In genomic region chr3:70035593-70035992, GRCm38 (mm10) we compare ENCODE assay signal across 12 mouse cellular contexts. TPM values are rescaled to one million over a fixed set of nuclear protein-coding genes. Genes with fewer than 3 reads are reported as not detected.
DNase-seq lines count a peak whose midpoint lies in the region; ATAC-seq and TF ChIP-seq lines count a peak whose summit lies in the region.
"Had no signal": no experiment of that assay in that cellular context is flagged by ENCODE, and none has a peak within 500 bp of the region (broad histone marks: within the 10 kb centered on the region; RNA-seq: fewer than 3 reads in every experiment).

No protein-coding gene starts in this region.

- H3K9ac ChIP-seq in kidney, postnatal 0 days (ENCODE audit: low read depth, low read length), result no peak overlapping the region
- H3K9ac ChIP-seq in kidney, embryonic 16.5 days (replicated peaks; ENCODE audit: low read length), result no peak overlapping the region
- no peak overlapping the region for H3K9ac ChIP-seq in midbrain, embryonic 13.5 days (replicated peaks)
- H3K9ac ChIP-seq: forebrain, embryonic 12.5 days; limb, embryonic 15.5 days had no signal

- H3K4me2 ChIP-seq in kidney, postnatal 0 days (ENCODE audit: low read length), result no peak overlapping the region
- no peak overlapping the region for H3K4me2 ChIP-seq in kidney, embryonic 16.5 days (replicated peaks; ENCODE audit: low read depth, low read length)
- no peak overlapping the region for H3K4me2 ChIP-seq in midbrain, embryonic 13.5 days (replicated peaks)
- H3K4me2 ChIP-seq: forebrain, embryonic 12.5 days; limb, embryonic 15.5 days had no signal

- no peaks in the 10 kb centered on the region for H3K9me3 ChIP-seq in kidney, postnatal 0 days (replicated peaks; ENCODE audit: low read length)
- no peaks in the 10 kb centered on the region for H3K9me3 ChIP-seq in kidney, embryonic 16.5 days (ENCODE audit: low read length)
- no peaks in the 10 kb centered on the region for H3K9me3 ChIP-seq in midbrain, embryonic 13.5 days
- H3K9me3 ChIP-seq: forebrain, embryonic 12.5 days; limb, embryonic 15.5 days had no signal

- peak; percentile 41 for DNase-seq in kidney, postnatal 0 days (ENCODE audit: low spot score)
- peak; percentile 50 for DNase-seq in brain, embryonic 14.5 days (ENCODE audit: low read depth)
- DNase-seq in layer of hippocampus, adult 11-12 months (ENCODE audit: low spot score), result peak; percentile 71
- peak; percentile 53 for DNase-seq in right cerebral cortex, adult 18-20 months
- DNase-seq in urinary bladder, adult 18-20 months (ENCODE audit: low spot score in 2 of 2), result no peak
- no peak for DNase-seq in heart, postnatal 36 days

- no peak overlapping the region for H3K27ac ChIP-seq in kidney, postnatal 0 days
- H3K27ac ChIP-seq in kidney, embryonic 16.5 days (ENCODE audit: low read length), result no peak overlapping the region
- H3K27ac ChIP-seq in midbrain, embryonic 13.5 days, result no peak overlapping the region
- H3K27ac ChIP-seq: forebrain, embryonic 12.5 days; limb, embryonic 15.5 days had no signal

- peak; percentile 71 for TF ChIP-seq CTCF in kidney, postnatal 0 days (IDR thresholded peaks at IDR 0.05; ENCODE audit: low read depth)
- peak; percentile 55; the same call in 1 of the 2 replicates for TF ChIP-seq CTCF in brain, embryonic 14.5 days (IDR thresholded peaks at IDR 0.05; ENCODE audit: borderline replicate concordance, extremely low read depth, insufficient read depth, insufficient read length)

- H3K36me3 ChIP-seq in kidney, postnatal 0 days (ENCODE audit: insufficient read depth, low read length), result no peaks in the 10 kb centered on the region
- no peaks in the 10 kb centered on the region for H3K36me3 ChIP-seq in kidney, embryonic 16.5 days (ENCODE audit: insufficient read depth, low read length)
- H3K36me3 ChIP-seq in midbrain, embryonic 13.5 days, result no peaks in the 10 kb centered on the region
- H3K36me3 ChIP-seq: forebrain, embryonic 12.5 days; limb, embryonic 15.5 days had no signal

- no peak overlapping the region for H3K4me3 ChIP-seq in kidney, postnatal 0 days (replicated peaks; ENCODE audit: low read depth, low read length)
- H3K4me3 ChIP-seq in kidney, embryonic 16.5 days (ENCODE audit: low read length), result no peak overlapping the region
- no peak overlapping the region for H3K4me3 ChIP-seq in midbrain, embryonic 13.5 days (replicated peaks)
- H3K4me3 ChIP-seq: forebrain, embryonic 12.5 days; limb, embryonic 15.5 days had no signal

- 25% methylated on average over 4 of the region's 4 CpGs for WGBS in kidney, postnatal 0 days
- WGBS in kidney, embryonic 16.5 days, result 39% methylated on average over 4 of the region's 4 CpGs
- WGBS in midbrain, embryonic 13.5 days, result 58% methylated on average over 4 of the region's 4 CpGs

- TF ChIP-seq POLR2A in brain, embryonic 14.5 days (IDR thresholded peaks at IDR 0.05; ENCODE audit: borderline replicate concordance, extremely low read depth, insufficient read depth, insufficient read length, poor library complexity, severe bottlenecking), result no peak

- no peaks in the 10 kb centered on the region for H3K27me3 ChIP-seq in kidney, postnatal 0 days (ENCODE audit: insufficient read depth, low read length)
- no peaks in the 10 kb centered on the region for H3K27me3 ChIP-seq in kidney, embryonic 16.5 days (ENCODE audit: insufficient read depth, low read length)
- no peaks in the 10 kb centered on the region for H3K27me3 ChIP-seq in midbrain, embryonic 13.5 days
- H3K27me3 ChIP-seq: forebrain, embryonic 12.5 days; limb, embryonic 15.5 days had no signal

- no peaks in the 10 kb centered on the region for H3K4me1 ChIP-seq in kidney, postnatal 0 days (replicated peaks; ENCODE audit: insufficient read depth, low read length)
- no peaks in the 10 kb centered on the region for H3K4me1 ChIP-seq in kidney, embryonic 16.5 days (ENCODE audit: insufficient read depth, low read length)
- H3K4me1 ChIP-seq in midbrain, embryonic 13.5 days (replicated peaks), result no peaks in the 10 kb centered on the region
- H3K4me1 ChIP-seq: forebrain, embryonic 12.5 days; limb, embryonic 15.5 days had no signal

- intact Hi-C loops in heart, postnatal 36 days (cut with DNase I), result no loop called here

- no peak for ATAC-seq in kidney, postnatal 0 days (replicated peaks; ENCODE audit: low FRiP score, low read depth)
- no peak for ATAC-seq in kidney, embryonic 16.5 days (ENCODE audit: low FRiP score, low TSS enrichment)
- ATAC-seq in midbrain, embryonic 13.5 days, result no peak
- ATAC-seq: activated CD4-positive, CD25-positive, alpha-beta regulatory T cell, adult 4 months had no signal

RNA-seq across cellular contexts. Expression of gene Otol1, which starts 28.2 kb away (rescaled TPM):
- polyA plus RNA-seq in kidney, postnatal 0 days (2015; fragmentation: Nextera tagmentation; extraction: Ambion mirVana), result not detected in 2 replicates
- not detected in 2 replicates for polyA plus RNA-seq in kidney, embryonic 16.5 days (2015; fragmentation: Nextera tagmentation; extraction: Ambion mirVana)
- polyA plus RNA-seq in brain, embryonic 14.5 days (2012; rRNA removed), result 0.05 TPM in 1 of 2 replicates, not detected in the other
- not detected in 2 replicates for polyA plus RNA-seq in midbrain, embryonic 13.5 days (2015; fragmentation: Nextera tagmentation; extraction: Ambion mirVana)
- not detected for total RNA-seq in heart, postnatal 36 days (2021)
- polyA plus RNA-seq: activated CD4-positive, CD25-positive, alpha-beta regulatory T cell, adult 4 months; forebrain, embryonic 12.5 days; limb, embryonic 15.5 days; neural tube, embryonic 14.5 days had no signal

Comparison
In these comparisons a context has a peak if more than half of its experiments do, and no peak if none do; other contexts are left out.
1. DNase-seq: peak in kidney, postnatal 0 days (single experiment), brain, embryonic 14.5 days (single experiment), layer of hippocampus, adult 11-12 months (single experiment) and right cerebral cortex, adult 18-20 months (single experiment); none in urinary bladder, adult 18-20 months (0 of 2) and heart, postnatal 36 days (0 of 2).